Mouse (Mus musculus): ENCODE measurements around the gene Adamts18.
A peak's percentile ranks its signal among the peaks of the same experiment; 100 is the strongest.

Gene Adamts18

GRCm38 (mm10) chr8:113753153-113753552 lies 95.4 kb downstream of the Adamts18 start:
- DNase-seq: no peak

- DNase-seq: no peak
These were observed 96.2 kb downstream of the Adamts18 start for GRCm38 (mm10) chr8:113752349-113752748.

DNA sequence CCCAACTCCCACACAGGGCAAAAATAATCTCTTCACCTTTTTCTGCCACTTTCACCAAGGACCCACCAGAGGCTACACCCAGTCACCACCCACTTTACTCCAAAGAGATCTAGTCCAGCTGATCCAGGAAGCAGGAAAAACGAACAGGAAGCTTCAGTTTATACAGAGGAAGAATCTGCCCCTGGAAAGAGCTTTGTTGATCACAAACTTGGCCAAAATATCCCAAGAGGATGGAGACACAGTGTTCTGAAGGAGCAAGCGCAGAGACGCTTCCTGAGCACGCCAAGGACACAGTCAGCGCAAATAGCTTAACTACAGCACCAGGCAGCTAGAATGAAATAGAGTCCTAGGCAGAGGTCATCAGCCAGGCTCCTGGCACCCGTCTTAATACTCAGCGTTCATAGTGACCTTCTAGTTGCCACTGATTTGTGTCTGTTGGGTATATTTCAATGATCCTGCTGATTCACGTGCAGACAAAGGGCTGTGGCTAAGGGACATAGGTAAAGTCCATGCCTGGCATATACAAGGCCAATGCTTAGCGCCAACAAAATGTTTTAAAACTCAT lies 113.0 kb downstream of the Adamts18 start:
- no peak for DNase-seq

GRCm38 (mm10) chr8:113725331-113725730 lies 123.2 kb downstream of the Adamts18 start:
- no peak for DNase-seq

DNA sequence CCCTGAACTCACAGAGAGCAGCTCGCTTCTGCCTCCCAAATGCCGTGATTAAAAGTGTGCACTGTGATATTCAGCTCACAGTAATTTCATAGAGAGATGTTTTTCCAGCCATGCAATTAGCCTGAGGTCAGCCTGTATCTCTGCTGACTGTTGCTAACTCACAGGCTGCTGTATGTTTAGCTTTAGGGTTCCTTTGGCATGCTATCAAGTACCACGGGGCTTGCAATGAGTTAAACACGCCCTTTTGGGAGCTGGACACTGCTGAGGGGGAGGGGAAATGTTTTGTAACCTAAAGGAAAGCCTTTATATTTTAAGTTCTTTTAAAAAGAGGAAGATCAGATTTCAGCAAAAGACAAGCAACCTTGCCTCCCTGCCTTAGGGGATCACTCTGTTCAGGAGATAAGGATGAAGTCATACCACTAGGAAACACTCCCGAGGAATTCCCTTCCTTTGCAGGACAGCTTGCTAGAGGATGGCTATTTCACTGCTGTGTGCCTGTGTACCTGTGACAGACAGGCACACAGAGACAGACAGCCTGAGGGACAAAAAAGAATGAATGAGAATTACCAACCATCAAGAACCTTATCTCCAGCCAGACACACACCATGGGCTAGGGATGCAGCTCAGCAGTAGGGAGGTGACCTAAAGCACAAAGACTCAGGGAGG lies 124.5 kb downstream of the Adamts18 start:
- no peak for DNase-seq

GRCm38 (mm10) chr8:113721459-113721858 lies 127.1 kb downstream of the Adamts18 start:
- peak; percentile 18 for DNase-seq

DNA sequence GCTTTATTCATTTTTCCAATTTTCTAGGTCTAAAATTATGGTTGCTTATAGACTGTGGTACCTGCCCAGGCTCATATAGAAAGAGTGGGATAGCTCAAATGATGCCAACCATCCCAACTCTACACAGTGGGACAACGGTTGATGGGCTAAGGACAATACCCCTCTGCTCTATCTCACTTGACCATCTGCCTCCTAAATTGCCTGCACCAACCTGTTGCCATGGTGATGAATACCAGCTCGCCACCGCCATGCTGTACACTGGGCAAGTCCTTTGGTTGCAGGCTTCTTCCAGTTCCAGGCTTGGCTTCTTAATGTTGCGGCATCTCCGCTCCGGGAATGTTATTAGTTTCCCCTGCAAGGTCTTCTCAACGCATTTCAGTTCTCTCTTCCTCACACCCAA lies 143.6 kb downstream of the Adamts18 start:
- no peak for DNase-seq

DNA sequence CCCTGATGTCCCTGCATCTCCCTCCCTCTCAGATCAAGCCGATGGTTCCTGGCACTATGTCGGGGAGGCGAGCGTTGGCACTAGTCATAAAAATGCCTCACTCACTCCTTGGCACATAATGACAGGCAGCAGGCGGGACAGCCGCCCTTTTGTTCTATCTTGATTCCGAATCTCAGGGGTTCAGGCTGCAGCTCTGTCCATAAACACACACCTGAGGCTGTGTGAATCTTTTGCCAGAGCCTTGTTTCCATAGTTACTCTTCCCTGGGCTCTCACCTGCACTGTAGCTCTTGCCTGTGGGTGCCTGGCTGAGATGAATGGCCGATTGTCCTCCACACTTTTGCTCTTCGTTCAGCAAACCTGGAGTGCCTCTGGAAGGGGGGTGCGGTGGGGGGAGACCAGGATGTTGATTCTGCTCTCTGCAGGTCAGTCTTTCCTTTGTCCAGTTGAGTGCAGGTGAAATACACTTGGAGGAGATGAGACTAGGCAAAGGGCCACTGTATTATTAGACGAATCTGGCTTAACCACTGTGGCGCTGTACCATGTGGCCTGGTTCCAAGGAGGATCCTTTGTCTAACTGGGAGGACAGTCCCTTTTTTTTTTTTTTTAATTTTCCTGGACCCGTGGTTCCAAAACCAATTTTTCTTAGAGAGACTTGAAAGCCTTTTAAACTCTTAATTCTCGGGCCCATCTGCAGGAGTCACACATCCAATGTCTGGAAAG lies 156.8 kb downstream of the Adamts18 start:
- no peak for DNase-seq

DNA sequence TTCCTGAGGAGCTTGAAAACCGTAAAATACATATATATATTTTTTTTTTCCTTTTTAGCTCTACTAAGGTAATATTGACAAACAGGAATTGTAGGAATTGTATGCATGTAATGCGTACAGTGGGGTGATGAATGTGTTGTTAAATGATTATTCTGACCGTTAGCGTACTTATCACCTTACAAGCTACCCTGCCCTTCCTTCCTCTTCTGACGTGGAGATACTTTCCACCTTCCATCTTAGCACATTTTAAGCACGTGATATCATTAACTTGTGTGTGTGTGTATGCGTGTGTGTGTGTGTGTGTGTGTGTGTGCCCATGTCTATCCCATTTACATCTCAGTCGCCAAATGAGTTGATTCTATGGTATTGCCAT lies 160.0 kb downstream of the Adamts18 start:
- DNase-seq: no peak

GRCm38 (mm10) chr8:113687889-113688542 lies 160.5 kb downstream of the Adamts18 start:
- DNase-seq: peak; percentile 15

GRCm38 (mm10) chr8:113679361-113679760 lies 169.2 kb downstream of the Adamts18 start:
- DNase-seq: no peak

DNA sequence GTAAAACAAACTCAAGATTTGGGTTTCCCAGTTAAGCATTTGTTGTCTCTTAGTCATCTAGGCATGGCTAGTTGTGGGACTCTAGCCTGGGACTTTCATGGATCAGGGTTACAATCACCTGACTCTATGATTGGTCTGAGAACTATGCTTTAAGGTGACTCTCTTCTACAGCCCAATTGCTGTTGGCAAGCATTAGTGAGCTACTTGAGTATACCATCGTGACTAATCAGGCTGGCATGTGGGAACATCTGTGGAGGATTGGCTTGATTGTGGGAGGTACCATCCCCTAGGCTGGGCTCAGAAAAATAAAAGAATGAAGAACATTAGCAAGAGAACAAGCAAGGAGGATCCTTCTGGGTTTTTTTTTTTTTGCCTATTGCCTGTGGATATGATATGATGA lies 171.7 kb downstream of the Adamts18 start:
- no peak for DNase-seq

GRCm38 (mm10) chr8:113675281-113675680 lies 173.3 kb downstream of the Adamts18 start:
- DNase-seq: peak; percentile 29

- DNase-seq: no peak
These were observed 173.9 kb downstream of the Adamts18 start for GRCm38 (mm10) chr8:113674611-113675010.

- no peak for DNase-seq
These were observed 175.2 kb downstream of the Adamts18 start for GRCm38 (mm10) chr8:113673300-113673699.

GRCm38 (mm10) chr8:113672599-113673255 lies 175.8 kb downstream of the Adamts18 start:
- DNase-seq: no peak

DNA sequence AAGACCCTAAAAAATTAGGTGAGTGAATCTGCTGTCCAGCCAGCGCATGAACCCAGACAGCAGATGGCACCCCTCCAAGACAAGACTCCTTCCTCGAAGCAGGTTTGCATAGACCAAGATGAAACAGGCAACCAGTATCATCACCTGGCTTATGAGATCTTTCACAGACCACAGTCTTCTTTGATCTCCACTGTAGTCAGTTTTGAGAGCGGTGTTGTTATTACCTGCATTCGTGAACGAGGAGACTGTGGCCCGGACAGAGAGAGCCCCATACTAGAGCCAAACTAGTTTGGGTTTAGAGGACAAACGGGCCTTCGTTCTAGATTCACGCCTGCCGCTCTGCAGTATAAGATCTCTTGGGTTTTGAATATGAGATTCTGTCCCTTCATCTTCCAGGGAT lies 178.6 kb downstream of the Adamts18 start:
- DNase-seq: no peak

- DNase-seq: no peak
These were observed 181.7 kb downstream of the Adamts18 start for GRCm38 (mm10) chr8:113666714-113667432.

DNA sequence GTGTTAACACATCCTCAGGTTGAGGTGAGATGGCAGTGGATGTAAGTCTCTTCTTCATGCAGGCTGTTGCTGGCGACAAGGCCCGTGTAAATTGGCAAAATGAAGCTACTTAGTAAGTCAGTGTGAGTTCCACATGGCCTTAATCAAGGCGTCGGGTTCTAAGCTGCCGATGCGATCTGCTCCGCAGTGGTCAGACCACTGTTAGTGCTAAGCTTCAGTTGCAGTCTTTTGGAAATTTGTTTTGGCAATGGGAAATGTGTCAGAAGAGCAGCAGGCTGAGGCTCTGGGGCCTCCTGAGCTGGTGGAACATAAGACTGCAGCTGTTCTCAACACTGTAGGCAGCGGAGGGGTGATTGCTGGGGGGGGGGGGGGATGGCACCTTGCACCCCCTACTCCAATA lies 182.6 kb downstream of the Adamts18 start:
- DNase-seq: no peak

DNA sequence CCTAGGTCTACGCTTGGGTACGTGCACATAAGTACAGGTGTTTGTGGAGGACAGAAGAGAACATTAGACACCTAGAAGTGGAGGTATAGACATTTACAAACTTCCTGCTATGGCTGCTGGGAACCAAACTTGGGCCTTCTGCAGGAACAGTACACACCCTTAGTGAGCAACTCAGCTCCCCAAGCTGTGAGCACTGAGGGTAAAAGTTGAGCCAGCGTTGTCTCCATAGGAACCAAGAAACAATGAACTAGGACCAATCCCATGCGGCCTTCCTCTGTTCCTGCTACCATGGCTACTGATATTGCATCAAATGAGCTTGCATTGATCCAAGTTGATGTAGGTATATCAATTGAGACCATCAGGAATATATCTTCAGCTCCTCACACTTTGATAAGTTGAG lies 183.5 kb downstream of the Adamts18 start:
- no peak for DNase-seq

- DNase-seq: peak; percentile 93
These were observed 184.0 kb downstream of the Adamts18 start for GRCm38 (mm10) chr8:113664544-113664943.

DNA sequence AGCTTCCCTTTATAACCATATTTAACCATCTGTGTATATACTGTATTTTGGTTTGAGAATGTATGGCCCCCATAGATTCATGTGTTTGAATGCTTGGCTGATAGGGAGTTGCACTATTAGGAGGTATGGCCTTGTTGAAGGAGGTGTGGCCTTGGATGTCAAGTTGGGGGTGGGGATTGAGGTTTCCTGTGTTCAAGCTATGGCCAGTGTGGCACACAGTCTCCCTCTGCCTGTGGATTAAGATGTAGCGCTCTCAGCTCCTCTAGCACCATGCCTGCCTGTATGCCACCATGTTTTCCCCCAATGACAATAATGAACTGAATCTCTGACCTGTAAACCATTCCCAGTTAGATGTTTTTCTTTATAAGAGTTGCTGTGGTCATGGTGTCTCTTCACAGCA lies 188.4 kb downstream of the Adamts18 start:
- DNase-seq: no peak

Data from kidney, postnatal 10 days (tissue).